ENCODE assay signal across 19 mouse cellular contexts in genomic region chr1:18465303-18465829, GRCm38 (mm10).
DNase-seq lines count a peak whose midpoint lies in the region; ATAC-seq lines count a peak whose summit lies in the region.
"Had no signal": no experiment of that assay in that cellular context is flagged by ENCODE, and none has a peak within 500 bp of the region (broad histone marks: within the 10 kb centered on the region; RNA-seq: fewer than 3 reads in every experiment).

No protein-coding gene starts in this region.

- no peaks in the 10 kb centered on the region for H3K4me1 ChIP-seq in hindbrain, embryonic 16.5 days (ENCODE audit: control insufficient read depth, insufficient read depth, low read depth, low read length)
- H3K4me1 ChIP-seq in hindbrain, embryonic 12.5 days = 0 out of 2 replicates have a peak, but pooled peaks cover 8% of the 10 kb centered on the region
- peaks cover 9% of the 10 kb centered on the region for H3K4me1 ChIP-seq in forebrain, embryonic 12.5 days
- H3K4me1 ChIP-seq in forebrain, embryonic 16.5 days (replicated peaks; ENCODE audit: control insufficient read depth, insufficient read depth, low read length) = no peaks in the 10 kb centered on the region; the same call in 1 of the 2 replicates
- H3K4me1 ChIP-seq: heart, embryonic 13.5 days had no signal

- no peaks in the 10 kb centered on the region for H3K27me3 ChIP-seq in hindbrain, embryonic 16.5 days (replicated peaks; ENCODE audit: control insufficient read depth, insufficient read depth, low read length)
- no peaks in the 10 kb centered on the region for H3K27me3 ChIP-seq in hindbrain, embryonic 12.5 days
- H3K27me3 ChIP-seq in forebrain, embryonic 12.5 days = no peaks in the 10 kb centered on the region
- H3K27me3 ChIP-seq in forebrain, embryonic 16.5 days (replicated peaks; ENCODE audit: control insufficient read depth, insufficient read depth, low read length) = no peaks in the 10 kb centered on the region
- H3K27me3 ChIP-seq: CH12.LX; embryonic facial prominence, embryonic 13.5 days; heart, embryonic 13.5 days had no signal

- no peak overlapping the region for H3K4me2 ChIP-seq in hindbrain, embryonic 16.5 days (ENCODE audit: low read length)
- no peak overlapping the region for H3K4me2 ChIP-seq in hindbrain, embryonic 12.5 days (replicated peaks)
- no peak overlapping the region for H3K4me2 ChIP-seq in forebrain, embryonic 12.5 days
- no peak overlapping the region for H3K4me2 ChIP-seq in forebrain, embryonic 16.5 days (ENCODE audit: low read length)
- H3K4me2 ChIP-seq: embryonic facial prominence, embryonic 13.5 days; heart, embryonic 13.5 days had no signal

- H3K9ac ChIP-seq in hindbrain, embryonic 16.5 days (ENCODE audit: low read depth, low read length) = no peak overlapping the region
- H3K9ac ChIP-seq in hindbrain, embryonic 12.5 days = no peak overlapping the region
- no peak overlapping the region for H3K9ac ChIP-seq in forebrain, embryonic 12.5 days
- no peak overlapping the region for H3K9ac ChIP-seq in forebrain, embryonic 16.5 days (replicated peaks; ENCODE audit: low read depth, low read length)
- H3K9ac ChIP-seq: embryonic facial prominence, embryonic 13.5 days; heart, embryonic 13.5 days had no signal

- peak; percentile 31 for DNase-seq in Muller cell, postnatal 12 days (ENCODE audit: inconsistent ontology term)
- no peak for DNase-seq in cerebellum, postnatal 10 days
- no peak for DNase-seq in lung, postnatal 10 days
- DNase-seq: adrenal gland, adult 2 months; adrenal gland, postnatal 36 days; cerebellum, adult 11 months; cerebellum, adult 8-10 months; cerebellum, postnatal 25 days; gastrocnemius, postnatal 10 days; heart, postnatal 36 days; kidney, adult 18-20 months had no signal

- H3K9me3 ChIP-seq in hindbrain, embryonic 16.5 days (ENCODE audit: control insufficient read depth, low read length) = no peaks in the 10 kb centered on the region
- no peaks in the 10 kb centered on the region for H3K9me3 ChIP-seq in hindbrain, embryonic 12.5 days (replicated peaks)
- H3K9me3 ChIP-seq in forebrain, embryonic 12.5 days = no peaks in the 10 kb centered on the region
- H3K9me3 ChIP-seq in forebrain, embryonic 16.5 days (ENCODE audit: control insufficient read depth, low read length) = no peaks in the 10 kb centered on the region
- H3K9me3 ChIP-seq: embryonic facial prominence, embryonic 13.5 days; heart, embryonic 13.5 days had no signal

- 59% methylated on average over 3 of the region's 3 CpGs for WGBS in hindbrain, embryonic 16.5 days
- WGBS in hindbrain, embryonic 12.5 days = 78% methylated on average over 3 of the region's 3 CpGs
- WGBS in forebrain, embryonic 12.5 days = 63% methylated on average over 3 of the region's 3 CpGs
- WGBS in forebrain, embryonic 16.5 days = 22% methylated on average over 3 of the region's 3 CpGs

- H3K4me3 ChIP-seq in hindbrain, embryonic 16.5 days (ENCODE audit: low read length) = no peak overlapping the region
- no peak overlapping the region for H3K4me3 ChIP-seq in hindbrain, embryonic 12.5 days
- H3K4me3 ChIP-seq in forebrain, embryonic 12.5 days (replicated peaks) = no peak overlapping the region
- H3K4me3 ChIP-seq in forebrain, embryonic 16.5 days (replicated peaks; ENCODE audit: low read length) = no peak overlapping the region
- H3K4me3 ChIP-seq: embryonic facial prominence, embryonic 13.5 days; heart, embryonic 13.5 days had no signal

- no peak overlapping the region for H3K27ac ChIP-seq in hindbrain, embryonic 16.5 days (ENCODE audit: low read depth, low read length)
- no peak overlapping the region for H3K27ac ChIP-seq in hindbrain, embryonic 12.5 days
- H3K27ac ChIP-seq in forebrain, embryonic 12.5 days = no peak overlapping the region
- no peak overlapping the region for H3K27ac ChIP-seq in forebrain, embryonic 16.5 days (ENCODE audit: low read length)
- H3K27ac ChIP-seq: embryonic facial prominence, embryonic 13.5 days; heart, embryonic 13.5 days; hindbrain, postnatal 0 days had no signal

- ATAC-seq in hindbrain, embryonic 16.5 days = peak; percentile 37; the same call in 1 of the 2 replicates
- no peak for ATAC-seq in hindbrain, embryonic 12.5 days (ENCODE audit: low FRiP score)
- peak; percentile 67; the same call in 1 of the 2 replicates for ATAC-seq in forebrain, embryonic 12.5 days (ENCODE audit: low FRiP score)
- ATAC-seq in forebrain, embryonic 16.5 days = peak; percentile 84
- ATAC-seq: hindbrain, postnatal 0 days had no signal

- no peaks in the 10 kb centered on the region for H3K36me3 ChIP-seq in hindbrain, embryonic 16.5 days (ENCODE audit: control insufficient read depth, insufficient read depth, low read length)
- H3K36me3 ChIP-seq in hindbrain, embryonic 12.5 days = no peaks in the 10 kb centered on the region
- no peaks in the 10 kb centered on the region for H3K36me3 ChIP-seq in forebrain, embryonic 12.5 days (replicated peaks)
- no peaks in the 10 kb centered on the region for H3K36me3 ChIP-seq in forebrain, embryonic 16.5 days (ENCODE audit: control insufficient read depth, insufficient read depth)
- H3K36me3 ChIP-seq: embryonic facial prominence, embryonic 13.5 days; heart, embryonic 13.5 days had no signal
